9 mouse cellular contexts compared by ENCODE assay signal in the genomic region with DNA sequence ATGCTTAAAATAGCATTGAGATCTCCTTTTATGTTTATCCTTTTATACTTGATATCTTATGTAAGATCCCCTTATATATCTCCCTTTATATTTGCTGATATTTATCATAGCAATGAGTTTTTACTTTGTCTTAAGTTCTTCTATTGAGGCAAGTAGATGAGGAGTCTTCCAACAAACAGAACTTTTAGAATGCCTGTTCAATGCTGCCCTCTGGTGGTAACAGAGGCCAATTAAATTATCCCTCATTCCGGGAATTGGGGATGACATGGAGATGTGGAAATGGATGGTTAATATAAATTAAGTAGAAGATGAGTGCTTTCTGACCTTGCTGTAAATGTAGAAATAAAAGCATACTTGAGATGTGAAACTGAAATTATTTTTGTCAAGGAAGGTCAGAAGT.
A peak's percentile ranks its signal among the peaks of the same experiment; 100 is the strongest.
DNase-seq lines count a peak whose midpoint lies in the region; ATAC-seq and TF ChIP-seq lines count a peak whose summit lies in the region.
"Had no signal": no experiment of that assay in that cellular context is flagged by ENCODE, and none has a peak within 500 bp of the region (broad histone marks: within the 10 kb centered on the region; RNA-seq: fewer than 3 reads in every experiment).

No protein-coding gene starts in this region.

- no peak overlapping the region for H3K4me2 ChIP-seq in hindbrain, embryonic 14.5 days (replicated peaks)
- H3K4me2 ChIP-seq in hindbrain, embryonic 16.5 days (ENCODE audit: low read length): no peak overlapping the region
- no peak overlapping the region for H3K4me2 ChIP-seq in heart, postnatal 0 days (ENCODE audit: low read depth, low read length)
- H3K4me2 ChIP-seq: neural tube, embryonic 12.5 days had no signal

- WGBS in hindbrain, embryonic 14.5 days: 15% methylated on average over 1 of the region's 1 CpGs
- WGBS in hindbrain, embryonic 16.5 days: 5% methylated on average over 1 of the region's 1 CpGs
- 5% methylated on average over 1 of the region's 1 CpGs for WGBS in heart, postnatal 0 days
- WGBS in hindbrain, embryonic 10.5 days: 30% methylated on average over 1 of the region's 1 CpGs

- TF ChIP-seq CTCF in heart, postnatal 0 days (IDR thresholded peaks at IDR 0.05; ENCODE audit: low read depth): peak; percentile 87

- no peak overlapping the region for H3K9ac ChIP-seq in hindbrain, embryonic 14.5 days
- H3K9ac ChIP-seq in hindbrain, embryonic 16.5 days (ENCODE audit: low read depth, low read length): no peak overlapping the region
- H3K9ac ChIP-seq in heart, postnatal 0 days (replicated peaks; ENCODE audit: low read depth, low read length): no peak overlapping the region
- H3K9ac ChIP-seq: neural tube, embryonic 12.5 days had no signal

- H3K36me3 ChIP-seq in hindbrain, embryonic 14.5 days (replicated peaks; ENCODE audit: control insufficient read depth, insufficient read depth): peaks cover 17% of the 10 kb centered on the region
- peaks cover 2% of the 10 kb centered on the region; the same call in 1 of the 2 replicates for H3K36me3 ChIP-seq in hindbrain, embryonic 16.5 days (ENCODE audit: control insufficient read depth, insufficient read depth, low read length)
- H3K36me3 ChIP-seq in heart, postnatal 0 days (replicated peaks; ENCODE audit: control insufficient read depth, insufficient read depth, low read length): peaks cover 18% of the 10 kb centered on the region
- H3K36me3 ChIP-seq in hindbrain, embryonic 10.5 days: peaks cover 27% of the 10 kb centered on the region

- no peaks in the 10 kb centered on the region for H3K9me3 ChIP-seq in hindbrain, embryonic 14.5 days (ENCODE audit: control insufficient read depth, low read length)
- no peaks in the 10 kb centered on the region for H3K9me3 ChIP-seq in hindbrain, embryonic 16.5 days (ENCODE audit: control insufficient read depth, low read length)
- no peaks in the 10 kb centered on the region for H3K9me3 ChIP-seq in heart, postnatal 0 days (replicated peaks; ENCODE audit: control insufficient read depth, low read length)
- H3K9me3 ChIP-seq in hindbrain, embryonic 10.5 days: no peaks in the 10 kb centered on the region
- H3K9me3 ChIP-seq: neural tube, embryonic 12.5 days had no signal

- no peak overlapping the region for H3K27ac ChIP-seq in hindbrain, embryonic 14.5 days
- H3K27ac ChIP-seq in hindbrain, embryonic 16.5 days (ENCODE audit: low read depth, low read length): no peak overlapping the region
- no peak overlapping the region for H3K27ac ChIP-seq in heart, postnatal 0 days (ENCODE audit: low read depth)
- H3K27ac ChIP-seq in hindbrain, embryonic 10.5 days: no peak overlapping the region
- H3K27ac ChIP-seq: neural tube, embryonic 12.5 days had no signal

- no peak overlapping the region for H3K4me3 ChIP-seq in hindbrain, embryonic 14.5 days (replicated peaks; ENCODE audit: low read length)
- no peak overlapping the region for H3K4me3 ChIP-seq in hindbrain, embryonic 16.5 days (ENCODE audit: low read length)
- no peak overlapping the region for H3K4me3 ChIP-seq in heart, postnatal 0 days (ENCODE audit: low read depth, low read length)
- no peak overlapping the region for H3K4me3 ChIP-seq in hindbrain, embryonic 10.5 days
- H3K4me3 ChIP-seq: neural tube, embryonic 12.5 days had no signal

- peak; percentile 86 for DNase-seq in hindbrain, embryonic 14.5 days (ENCODE audit: low spot score)
- DNase-seq in thymus, postnatal 0 days (ENCODE audit: low spot score): peak; percentile 48
- no peak for DNase-seq in thymus, adult 18-20 months
- peak; percentile 54 for DNase-seq in cerebellum, adult 11-12 months
- peak; percentile 60 for DNase-seq in heart, postnatal 0 days (ENCODE audit: low spot score)
- peak; percentile 61 for DNase-seq in lung, postnatal 25 days (ENCODE audit: low spot score)
- no peak for DNase-seq in hindbrain, embryonic 10.5 days (ENCODE audit: low spot score)

- TF ChIP-seq EP300 in heart, postnatal 0 days (IDR thresholded peaks at IDR 0.05; ENCODE audit: low read depth): no peak

- no peaks in the 10 kb centered on the region; the same call in 1 of the 2 replicates for H3K4me1 ChIP-seq in hindbrain, embryonic 14.5 days (replicated peaks; ENCODE audit: control insufficient read depth, insufficient read depth, low read length)
- H3K4me1 ChIP-seq in hindbrain, embryonic 16.5 days (ENCODE audit: control insufficient read depth, insufficient read depth, low read depth, low read length): no peaks in the 10 kb centered on the region
- H3K4me1 ChIP-seq in heart, postnatal 0 days (ENCODE audit: control insufficient read depth, insufficient read depth): peaks cover 8% of the 10 kb centered on the region; the same call in 1 of the 2 replicates
- H3K4me1 ChIP-seq in hindbrain, embryonic 10.5 days (replicated peaks): peaks cover 6% of the 10 kb centered on the region
- H3K4me1 ChIP-seq: neural tube, embryonic 12.5 days had no signal

- no peak for ATAC-seq in hindbrain, embryonic 14.5 days (ENCODE audit: low FRiP score)
- no peak for ATAC-seq in hindbrain, embryonic 16.5 days
- ATAC-seq in heart, postnatal 0 days (ENCODE audit: insufficient read depth, low read depth): no peak; the same call in 1 of the 2 replicates

- no peaks in the 10 kb centered on the region for H3K27me3 ChIP-seq in hindbrain, embryonic 14.5 days (ENCODE audit: control insufficient read depth, insufficient read depth, low read length)
- no peaks in the 10 kb centered on the region for H3K27me3 ChIP-seq in hindbrain, embryonic 16.5 days (replicated peaks; ENCODE audit: control insufficient read depth, insufficient read depth, low read length)
- H3K27me3 ChIP-seq in heart, postnatal 0 days (ENCODE audit: control insufficient read depth, insufficient read depth, low read length): no peaks in the 10 kb centered on the region
- no peaks in the 10 kb centered on the region for H3K27me3 ChIP-seq in hindbrain, embryonic 10.5 days (ENCODE audit: insufficient read depth, poor library complexity, severe bottlenecking)
- H3K27me3 ChIP-seq: neural tube, embryonic 12.5 days had no signal

Comparison
In these comparisons a context has a peak if more than half of its experiments do, and no peak if none do; other contexts are left out.
1. DNase-seq: peak in hindbrain, embryonic 14.5 days (single experiment), thymus, postnatal 0 days (single experiment), cerebellum, adult 11-12 months (single experiment), heart, postnatal 0 days (single experiment) and lung, postnatal 25 days (single experiment); none in thymus, adult 18-20 months (0 of 2) and hindbrain, embryonic 10.5 days (single experiment).